Mouse (Mus musculus): ENCODE data around the gene Padi4.

DNA sequence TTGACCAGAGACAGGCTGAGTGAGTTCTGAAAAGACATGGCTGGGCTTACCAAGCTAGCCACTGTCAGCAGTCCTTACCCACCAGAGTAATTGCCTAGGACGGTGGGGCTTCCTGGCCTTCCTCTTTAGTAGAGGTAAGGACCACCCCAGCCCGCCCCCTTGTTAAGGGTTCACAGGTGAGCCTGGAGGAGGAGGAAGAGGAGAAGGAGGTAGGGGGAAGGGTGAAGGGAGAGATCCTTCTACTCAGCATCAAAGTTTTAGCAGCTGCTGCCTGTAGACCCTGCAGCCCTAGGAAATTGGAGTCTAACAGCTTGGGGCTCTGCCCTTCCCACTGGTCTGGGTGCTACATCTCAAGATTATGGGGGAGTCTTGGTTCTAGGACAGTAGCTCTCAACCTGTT, 31.5 kb downstream of the Padi4 start, which contains the start of gene Padi6:
- no peak for TF ChIP-seq MYOG (IDR thresholded peaks at IDR 0.05; ENCODE audit: control insufficient read depth, extremely low read depth, insufficient read length)
- TF ChIP-seq CTCF (IDR thresholded peaks at IDR 0.05; ENCODE audit: control insufficient read depth, insufficient read depth, insufficient read length): no peak
- no peak for TF ChIP-seq CEBPB (IDR thresholded peaks at IDR 0.05; ENCODE audit: low read depth)
